Mouse (Mus musculus) midbrain, embryonic 11.5 days (tissue): Measurements from ENCODE around the gene Slc43a3. TPM values are rescaled to one million over a fixed set of nuclear protein-coding genes. Genes with fewer than 3 reads are reported as not detected.

Experiments used
- ATAC-seq: fragments of 200-750 bp; cut with Nextera tagmentation; 2 replicates; pipeline ENCODE4 v1.8.0; 2017; ENCODE audit warnings: moderate TSS enrichment, moderate library complexity; ENCODE audit not compliant: low FRiP score
- DNase-seq: peaks from one replicate; pipeline ENCODE4 v3.0.0; 2015; ENCODE audit warnings: low spot score; ENCODE audit errors: missing footprints
- H3K27ac ChIP-seq: fragments of 300-500 bp; sonication (generic); 2 replicates; pipeline ENCODE4 v1.5.1; 2014; ENCODE audit warnings: low read depth, low read length
- H3K27me3 ChIP-seq: fragments of 300-500 bp; sonication (generic); 2 replicates; pipeline ENCODE4 v1.6.1; 2014; ENCODE audit warnings: mild to moderate bottlenecking, low read length, moderate library complexity, mixed read lengths; ENCODE audit not compliant: control insufficient read depth, insufficient read depth
- H3K36me3 ChIP-seq: fragments of 300-500 bp; sonication (generic); 2 replicates; pipeline ENCODE4 v1.6.1; 2014; ENCODE audit warnings: mild to moderate bottlenecking, low read length, moderate library complexity, mixed read lengths; ENCODE audit not compliant: control insufficient read depth, insufficient read depth
- H3K4me1 ChIP-seq: fragments of 300-500 bp; sonication (generic); 2 replicates; pipeline ENCODE4 v1.6.1; 2014; ENCODE audit warnings: low read length; ENCODE audit not compliant: control insufficient read depth, insufficient read depth
- H3K4me2 ChIP-seq: fragments of 300-500 bp; sonication (generic); 2 replicates; pipeline ENCODE4 v1.6.1; 2014; ENCODE audit warnings: mild to moderate bottlenecking, moderate library complexity
- H3K4me3 ChIP-seq: fragments of 300-500 bp; sonication (generic); 2 replicates; pipeline ENCODE4 v1.5.1; 2014; ENCODE audit warnings: low read depth, low read length
- H3K9ac ChIP-seq: fragments of 300-500 bp; sonication (generic); 2 replicates; pipeline ENCODE4 v1.6.1; 2014; ENCODE audit warnings: low read length
- H3K9me3 ChIP-seq: fragments of 300-500 bp; sonication (generic); 2 replicates; pipeline ENCODE4 v1.6.1; 2016; ENCODE audit warnings: low read length; ENCODE audit not compliant: control insufficient read depth
- WGBS: fragments of 180-500 bp; shearing (Covaris S2); extraction: QIAGEN DNeasy Blood & Tissue Kit; methylation state at CpG from one replicate; pipeline ENCODE4 v1.1.7; 2014; 5-methylcytosine and 5-hydroxymethylcytosine counted together
- polyA plus RNA-seq: library from polyadenylated mRNA; unstranded; fragments of >200 nt; fragmentation: Nextera tagmentation; extraction: Ambion mirVana; gene quantifications from 2 replicates; pipeline ENCODE4 v1.2.1, GENCODE M21; 2014

Gene Slc43a3
- 17.6 and 19.0 TPM in 2 replicates for polyA plus RNA-seq

DNA sequence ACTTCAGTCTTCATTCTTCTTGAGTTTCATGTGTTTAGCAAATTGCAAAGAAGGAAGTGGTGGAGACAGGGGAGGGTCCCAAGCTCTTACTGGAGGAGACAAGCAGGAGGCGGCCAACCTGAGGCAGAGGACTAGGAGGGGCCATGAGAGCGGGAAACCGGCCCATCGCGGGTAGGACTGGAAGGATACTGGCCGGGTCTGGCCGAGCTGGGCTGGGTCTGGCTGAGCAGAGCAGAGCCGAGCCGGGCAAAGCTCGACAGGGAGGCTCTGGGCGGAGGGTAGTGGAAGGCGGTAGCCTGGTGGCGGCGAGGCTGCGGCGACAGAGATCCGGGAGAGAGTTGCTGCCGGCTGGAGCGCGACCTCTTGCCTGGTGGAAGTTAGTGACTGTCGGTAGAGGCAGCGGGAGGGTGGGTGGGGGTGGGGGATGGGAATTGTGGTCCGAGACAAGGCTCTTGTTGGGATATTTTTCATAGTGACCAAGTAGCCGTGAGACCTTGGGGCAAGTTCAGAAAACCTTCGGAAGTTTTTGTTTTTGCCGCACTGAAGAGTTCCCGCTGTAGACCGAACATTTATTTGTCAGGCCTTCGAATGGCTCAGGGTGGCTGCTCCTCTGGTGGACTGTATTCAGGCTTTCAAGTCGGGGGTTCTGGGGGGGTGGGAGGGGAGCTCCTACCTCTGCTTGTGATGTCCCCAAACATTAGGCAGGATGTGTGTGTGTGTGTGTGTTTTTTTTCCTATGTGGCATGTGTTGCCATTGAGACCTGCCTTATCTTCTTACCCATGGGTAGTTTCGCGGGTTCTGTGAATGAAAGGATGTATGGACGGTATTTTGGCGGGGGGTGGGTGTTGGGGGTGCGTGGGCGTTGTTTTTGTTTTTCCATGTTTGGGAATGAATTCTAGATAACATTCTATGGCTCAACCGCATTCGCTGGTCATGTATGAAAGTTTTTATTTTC lies at the start of gene Slc43a3:
Gene Slc43a3 (plus strand): TSS at position 106 of the 956 bp plus-strand sequence.
- Histone ChIP-seq H3K27ac (peak within 1 kb of the TSS; percentile 30; the same call in 1 of the 2 replicates), H3K9me3 (no peaks in the 10 kb centered on the region)
- ATAC-seq = peak; percentile 87

DNA sequence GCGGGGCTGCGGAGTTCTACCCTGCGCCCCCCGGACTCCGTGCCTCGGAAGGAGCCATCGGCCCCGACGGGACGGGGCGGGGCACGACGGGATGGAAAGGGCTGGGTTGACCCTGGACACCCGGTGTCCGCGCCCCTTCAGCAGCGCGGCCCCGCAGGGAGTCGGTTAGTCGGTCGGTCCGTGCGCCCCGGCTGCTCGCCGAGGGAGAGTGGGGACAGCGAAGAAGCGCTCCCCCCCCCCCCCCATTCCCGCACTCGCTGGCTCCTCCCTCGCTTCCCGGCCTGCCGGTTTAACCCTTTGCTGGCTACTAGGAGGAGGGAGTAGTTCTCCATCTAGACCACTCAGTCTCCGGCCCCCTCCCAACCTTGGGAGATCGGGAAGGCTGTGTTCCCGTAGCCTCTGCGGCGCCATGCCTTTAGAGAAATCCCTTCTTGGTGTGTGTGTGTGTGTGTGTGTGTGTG lies 49.5 kb upstream of the Slc43a3 start:
- peaks cover 30% of the 10 kb centered on the region for H3K4me1 ChIP-seq
- no peak overlapping the region for H3K27ac ChIP-seq
- H3K9ac ChIP-seq = peak overlapping the region; percentile 40

More for the DNA sequence above, at the start of gene Slc43a3:
- Histone ChIP-seq H3K4me1 (no peaks in the 10 kb centered on the region), H3K4me3 (peak within 1 kb of the TSS; percentile 18), H3K4me2 (peak within 1 kb of the TSS; percentile 36), H3K27me3 (0 out of 2 replicates have a peak, but pooled peaks cover 3% of the 10 kb centered on the region), H3K9ac (peak within 1 kb of the TSS; percentile 39; the same call in 1 of the 2 replicates), H3K36me3 (no peaks in the 10 kb centered on the region)
- WGBS = 21% methylated on average over 38 of the region's 38 CpGs
- DNase-seq = peak; percentile 93

DNA sequence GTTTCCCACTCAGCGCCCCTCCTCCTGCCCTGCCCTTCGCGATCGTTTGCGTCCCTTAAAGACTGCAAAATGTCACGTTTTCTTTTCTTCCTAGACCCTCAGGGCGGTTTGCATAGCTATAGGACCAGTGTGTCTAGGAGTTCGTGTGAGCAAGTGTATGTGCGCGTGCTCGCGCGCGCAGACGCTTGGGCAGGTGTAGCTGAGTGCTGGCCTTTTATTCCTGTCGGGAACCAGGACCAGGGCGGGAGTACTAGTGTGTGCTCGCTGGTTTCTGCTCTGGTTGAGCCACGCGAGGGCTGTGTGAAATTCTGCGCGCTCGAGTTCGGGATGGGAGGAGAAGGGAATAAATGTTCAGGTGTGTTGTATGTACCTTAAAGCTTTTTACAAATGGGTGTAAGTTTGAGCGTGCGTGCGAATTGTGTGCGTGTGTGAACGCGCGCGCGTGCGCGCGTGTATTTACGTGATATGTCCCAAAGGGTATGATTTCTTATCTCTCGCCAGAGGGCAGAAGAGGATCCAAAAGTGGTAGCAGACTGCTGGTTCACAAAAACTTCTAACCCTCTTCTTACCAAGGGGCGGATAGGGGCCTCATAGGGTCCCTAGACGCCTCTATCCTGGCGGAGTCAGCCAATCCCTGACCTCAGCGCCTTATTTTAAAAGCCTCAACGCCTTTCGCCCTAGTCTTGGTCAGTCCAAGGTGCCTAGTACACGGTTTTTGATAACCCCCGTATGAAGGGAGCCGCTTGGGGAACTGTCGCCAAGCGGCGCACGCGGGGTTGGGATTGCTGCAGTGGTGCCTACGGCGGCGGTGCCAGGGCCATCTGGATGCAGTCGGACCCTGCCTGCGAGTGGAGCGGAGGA lies 48.7 kb upstream of the Slc43a3 start:
- Histone ChIP-seq H3K9ac (peak overlapping the region; percentile 40), H3K27ac (no peak overlapping the region), H3K4me2 (peak overlapping the region; percentile 87), H3K36me3 (no peaks in the 10 kb centered on the region), H3K9me3 (no peaks in the 10 kb centered on the region), H3K4me3 (peak overlapping the region; percentile 52), H3K27me3 (peaks cover 66% of the 10 kb centered on the region), H3K4me1 (peaks cover 30% of the 10 kb centered on the region)
- peak; percentile 17 for ATAC-seq
- peak; percentile 95 for DNase-seq
- under 1% methylated on average over 58 of the region's 58 CpGs for WGBS

More for the DNA sequence above, 49.5 kb upstream of the Slc43a3 start:
- ATAC-seq = peak; percentile 48
- Histone ChIP-seq H3K4me3 (peak overlapping the region; percentile 52), H3K4me2 (peak overlapping the region; percentile 87), H3K36me3 (no peaks in the 10 kb centered on the region), H3K9me3 (no peaks in the 10 kb centered on the region), H3K27me3 (peaks cover 72% of the 10 kb centered on the region)
- 0% methylated on average over 35 of the region's 39 CpGs for WGBS
- DNase-seq = peak; percentile 96

DNA sequence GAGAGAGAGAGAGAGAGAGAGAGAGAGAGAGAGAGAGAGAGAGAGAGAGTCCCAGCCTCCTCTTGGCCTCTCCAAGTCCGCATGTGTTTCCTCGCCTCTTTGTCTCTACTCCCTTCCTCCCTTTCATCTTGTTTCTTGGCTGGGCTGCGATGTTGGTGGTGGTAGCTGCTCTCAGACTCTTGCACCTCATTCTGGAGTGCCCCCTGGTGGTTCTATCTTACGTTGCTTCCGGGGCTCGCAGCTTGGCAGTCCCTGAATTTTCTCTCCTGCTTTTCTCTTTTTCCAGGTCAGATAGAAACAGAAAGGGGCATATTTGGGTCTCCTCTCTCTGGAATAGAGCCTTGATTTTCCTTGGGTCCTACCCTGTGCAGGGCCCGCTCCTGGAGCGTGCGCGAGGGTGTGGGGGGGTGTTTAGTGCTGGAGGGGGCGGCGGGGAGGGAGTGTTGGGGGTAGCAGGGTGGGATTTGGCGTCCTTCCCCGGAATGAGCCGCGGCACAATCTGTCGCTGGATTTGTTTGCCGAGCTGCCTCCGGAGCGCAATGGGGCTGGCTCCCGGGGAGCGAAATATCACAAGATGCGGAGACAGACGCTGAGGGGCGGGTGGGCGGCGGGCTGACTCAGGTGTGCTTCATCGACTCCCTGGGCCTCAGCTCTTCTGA lies 47.6 kb upstream of the Slc43a3 start:
- peak overlapping the region; percentile 24 for H3K4me3 ChIP-seq
- H3K36me3 ChIP-seq = no peaks in the 10 kb centered on the region
- H3K4me2 ChIP-seq = peak overlapping the region; percentile 45
- ATAC-seq (peak; percentile 5; the same call in 1 of the 2 replicates), DNase-seq (peak; percentile 94)
- 2% methylated on average over 28 of the region's 28 CpGs for WGBS
- H3K27me3 ChIP-seq = peaks cover 60% of the 10 kb centered on the region
- peak overlapping the region; percentile 33; the same call in 1 of the 2 replicates for H3K9ac ChIP-seq
- no peaks in the 10 kb centered on the region for H3K9me3 ChIP-seq
- H3K27ac ChIP-seq = no peak overlapping the region
- H3K4me1 ChIP-seq = peaks cover 20% of the 10 kb centered on the region

DNA sequence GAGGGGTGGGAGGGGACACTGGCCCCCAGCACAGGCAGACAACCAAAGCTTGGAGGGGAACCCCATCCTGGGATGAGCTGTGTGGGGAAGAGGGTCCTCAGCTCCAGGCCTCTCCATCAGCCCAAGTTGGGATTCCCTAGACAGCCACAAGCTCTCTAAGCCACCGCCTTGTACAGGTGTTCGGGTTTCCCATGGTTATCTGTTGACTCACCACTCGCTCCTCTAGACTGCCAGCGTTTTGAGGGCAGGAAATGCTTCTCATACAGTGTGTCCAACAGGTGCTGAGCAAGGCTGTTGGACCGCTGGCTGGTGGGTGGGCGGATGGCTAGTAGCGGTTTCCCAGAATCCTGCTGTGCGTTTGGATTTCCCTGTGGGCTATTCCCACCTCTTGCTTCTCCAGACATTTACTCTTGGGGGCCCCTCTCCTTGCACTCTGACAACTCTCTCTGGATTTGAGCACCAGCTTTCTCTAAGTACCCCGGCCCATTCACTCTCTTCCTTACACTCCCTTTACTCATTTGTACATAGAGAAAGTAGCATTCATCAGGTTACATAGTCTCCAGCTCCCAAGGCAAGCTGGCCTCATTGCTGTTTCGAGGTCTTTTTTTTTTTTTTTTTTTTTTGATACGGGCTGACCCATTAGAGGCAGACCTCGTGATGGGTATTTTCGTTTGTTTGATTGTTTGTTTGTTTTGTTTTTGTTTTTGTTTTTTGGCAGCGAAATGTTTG lies 46.9 kb upstream of the Slc43a3 start:
- H3K27ac ChIP-seq = no peak overlapping the region
- no peak overlapping the region for H3K9ac ChIP-seq
- no peaks in the 10 kb centered on the region for H3K36me3 ChIP-seq
- peak overlapping the region; percentile 45 for H3K4me2 ChIP-seq
- no peaks in the 10 kb centered on the region for H3K9me3 ChIP-seq
- peak; percentile 91 for DNase-seq
- 8% methylated on average over 14 of the region's 14 CpGs for WGBS
- peaks cover 53% of the 10 kb centered on the region for H3K27me3 ChIP-seq
- H3K4me1 ChIP-seq = peaks cover 19% of the 10 kb centered on the region
- ATAC-seq = no peak
- no peak overlapping the region for H3K4me3 ChIP-seq

DNA sequence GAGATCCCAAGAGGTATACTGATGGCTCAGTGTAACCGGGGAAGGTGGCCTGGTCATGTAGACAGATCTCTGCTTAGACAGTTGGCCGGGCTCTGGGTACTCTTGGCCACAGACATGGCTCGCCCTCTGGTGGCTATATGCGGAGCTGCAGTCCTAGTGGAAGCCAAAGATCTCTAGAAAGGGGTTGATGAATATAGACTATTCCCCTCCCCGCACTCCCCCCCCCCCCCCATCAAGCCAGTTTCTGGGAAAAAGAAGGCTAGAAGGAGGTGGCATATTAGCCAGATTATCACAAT lies 46.4 kb upstream of the Slc43a3 start:
- no peaks in the 10 kb centered on the region for H3K36me3 ChIP-seq
- peaks cover 19% of the 10 kb centered on the region for H3K4me1 ChIP-seq
- H3K9ac ChIP-seq = no peak overlapping the region
- no peak for ATAC-seq
- H3K27me3 ChIP-seq = peaks cover 47% of the 10 kb centered on the region
- H3K4me2 ChIP-seq = no peak overlapping the region
- H3K9me3 ChIP-seq = no peaks in the 10 kb centered on the region
- WGBS = 0% methylated on average over 5 of the region's 5 CpGs
- H3K27ac ChIP-seq = no peak overlapping the region
- DNase-seq = peak; percentile 97
- no peak overlapping the region for H3K4me3 ChIP-seq

DNA sequence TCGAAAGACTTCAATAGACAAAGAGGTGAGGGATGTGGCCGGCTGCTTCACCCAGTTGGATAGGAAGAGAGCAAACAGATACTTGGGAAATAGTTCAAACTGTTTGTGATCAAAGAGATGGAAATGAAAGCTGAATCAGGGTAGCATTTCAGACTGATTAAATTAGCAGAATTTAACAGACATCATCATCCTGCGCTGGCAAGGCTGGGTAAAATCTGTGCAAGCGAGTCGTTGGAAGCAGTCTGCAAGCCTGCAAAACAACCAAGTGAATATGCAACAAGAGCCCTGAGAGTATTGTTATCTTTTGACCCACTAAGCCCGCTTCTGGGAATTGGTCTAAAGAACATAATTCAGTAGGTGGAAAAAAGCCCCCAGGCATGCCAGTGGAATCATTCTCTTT lies 43.0 kb upstream of the Slc43a3 start:
- H3K4me2 ChIP-seq = no peak overlapping the region
- H3K4me1 ChIP-seq = peaks cover 5% of the 10 kb centered on the region
- 46% methylated on average over 6 of the region's 6 CpGs for whole genome bisulfite sequencing
- H3K9me3 ChIP-seq = no peaks in the 10 kb centered on the region
- H3K27ac ChIP-seq = no peak overlapping the region
- no peak for ATAC-seq
- H3K27me3 ChIP-seq = peaks cover 14% of the 10 kb centered on the region
- no peak overlapping the region for H3K4me3 ChIP-seq
- H3K36me3 ChIP-seq = no peaks in the 10 kb centered on the region
- no peak overlapping the region for H3K9ac ChIP-seq
- peak; percentile 71 for DNase-seq
